Mouse (Mus musculus) small intestine, adult 2 months (tissue): ENCODE results near the gene Mtnr1b.

ENCODE experiments used
- CTCF ChIP-seq: fragments of 200-500 bp; IDR thresholded peaks from 2 replicates; pipeline ENCODE4 v1.5.1; 2012; ENCODE audit warnings: low read depth, mild to moderate bottlenecking, control low read depth, inconsistent platforms, low read length, moderate library complexity, mixed read lengths; ENCODE audit not compliant: insufficient replicate concordance, insufficient read length; ENCODE audit errors: extremely low read depth
- POLR2A ChIP-seq: fragments of 200-500 bp; IDR thresholded peaks from 2 replicates; pipeline ENCODE4 v1.6.1; 2012; ENCODE audit warnings: low read depth, mild to moderate bottlenecking, control low read depth, inconsistent platforms, low read length, moderate library complexity

DNA sequence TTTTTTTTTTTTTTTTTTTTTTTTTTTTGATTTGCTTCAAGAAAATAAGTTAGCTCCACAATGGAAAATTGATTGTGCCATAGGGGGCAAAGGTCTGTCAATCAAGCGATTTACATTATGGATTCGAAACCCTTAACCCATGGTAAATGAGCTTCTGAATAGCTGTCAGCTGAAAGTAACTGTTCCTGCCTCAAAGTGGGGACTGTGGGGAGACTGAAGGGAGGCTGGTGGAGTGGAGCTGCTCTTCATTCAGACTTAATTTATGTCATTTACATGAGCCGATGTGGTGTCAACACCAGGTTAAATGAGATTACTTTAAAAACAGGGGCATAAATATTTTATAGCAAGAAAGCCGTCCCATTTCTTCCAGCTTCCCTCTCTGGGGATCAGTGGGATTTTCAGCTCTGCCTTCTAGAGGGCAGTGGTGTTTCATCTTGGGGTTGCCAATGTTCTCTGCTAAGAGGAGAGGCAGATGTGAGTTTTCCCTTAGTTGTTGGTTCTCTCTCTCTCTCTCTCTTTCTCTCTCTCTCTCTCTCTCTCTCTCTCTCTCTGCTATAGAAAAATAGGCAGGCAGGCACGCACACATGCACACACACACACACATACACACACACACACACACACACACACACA lies 45.1 kb upstream of the Mtnr1b start:
- no peak for TF ChIP-seq POLR2A
- TF ChIP-seq CTCF, result no peak
